8 mouse cellular contexts compared by ENCODE assay signal in the genomic region with DNA sequence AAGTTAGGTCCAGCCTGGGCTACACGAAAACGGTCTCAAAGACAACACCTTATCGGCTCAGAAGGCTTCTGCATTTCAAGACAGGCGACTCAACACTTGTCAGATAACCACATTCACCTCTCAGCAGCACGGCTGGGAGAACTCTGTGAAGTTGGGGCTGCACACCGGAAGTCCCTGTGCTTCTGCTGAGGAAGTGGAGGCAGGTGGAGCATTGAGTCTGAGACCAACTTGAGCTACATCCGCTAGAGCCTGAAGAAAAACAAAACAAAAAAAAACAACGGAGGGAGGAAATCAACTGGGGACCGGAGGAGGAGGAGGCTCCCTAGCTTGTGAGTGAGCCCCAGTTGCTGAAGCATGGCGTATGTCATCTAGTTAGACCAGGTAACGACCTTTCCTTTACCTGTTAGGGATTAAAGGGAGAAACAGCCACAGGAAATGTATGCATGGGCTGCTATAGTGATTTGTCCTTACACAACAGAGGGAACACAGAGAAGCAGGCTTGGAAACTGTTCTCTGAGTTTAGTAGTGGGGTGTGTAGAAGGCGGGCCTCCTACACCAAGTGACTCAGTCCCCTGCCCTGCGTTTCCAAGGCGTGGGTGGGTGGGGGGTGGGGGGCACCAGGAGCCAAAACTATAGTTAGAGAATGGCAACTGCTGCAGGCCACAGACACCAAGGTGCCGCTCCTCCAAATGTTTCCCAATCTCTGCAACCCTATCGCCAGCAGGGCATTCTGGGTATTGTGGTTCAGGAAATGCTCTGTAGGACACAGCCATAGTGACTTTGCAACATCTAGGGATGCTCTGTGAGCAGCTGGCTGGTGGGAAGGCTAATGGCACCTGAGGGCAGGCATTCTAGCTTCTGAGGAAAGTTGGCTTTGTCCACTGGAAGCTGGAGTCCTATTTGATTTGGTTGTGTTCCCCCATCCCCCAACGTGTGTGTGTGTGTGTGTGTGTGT. TPM values are rescaled to one million over a fixed set of nuclear protein-coding genes. Genes with fewer than 3 reads are reported as not detected.
DNase-seq lines count a peak whose midpoint lies in the region; ATAC-seq lines count a peak whose summit lies in the region.

A gene (plus strand): TSS at position 199 of the 955 bp plus-strand sequence.

- H3K4me2 ChIP-seq in forebrain, embryonic 14.5 days (ENCODE audit: low read length): no peak within 1 kb of the TSS
- H3K4me2 ChIP-seq in hindbrain, embryonic 11.5 days (replicated peaks; ENCODE audit: low read depth, low read length): no peak within 1 kb of the TSS
- no peak within 1 kb of the TSS for H3K4me2 ChIP-seq in limb, embryonic 13.5 days (replicated peaks)
- H3K4me2 ChIP-seq in neural tube, embryonic 12.5 days (replicated peaks): no peak within 1 kb of the TSS

- WGBS in forebrain, embryonic 14.5 days: 85% methylated on average over 17 of the region's 17 CpGs
- WGBS in hindbrain, embryonic 11.5 days: 84% methylated on average over 16 of the region's 17 CpGs
- 72% methylated on average over 17 of the region's 17 CpGs for WGBS in limb, embryonic 13.5 days
- 83% methylated on average over 17 of the region's 17 CpGs for WGBS in neural tube, embryonic 12.5 days

- H3K36me3 ChIP-seq in forebrain, embryonic 14.5 days (ENCODE audit: control insufficient read depth, insufficient read depth, low read length): no peaks in the 10 kb centered on the region
- no peaks in the 10 kb centered on the region for H3K36me3 ChIP-seq in hindbrain, embryonic 11.5 days (ENCODE audit: control insufficient read depth, insufficient read depth, low read length)
- no peaks in the 10 kb centered on the region for H3K36me3 ChIP-seq in limb, embryonic 13.5 days
- no peaks in the 10 kb centered on the region for H3K36me3 ChIP-seq in neural tube, embryonic 12.5 days

- H3K27ac ChIP-seq in forebrain, embryonic 14.5 days (ENCODE audit: low read depth, low read length): no peak within 1 kb of the TSS
- H3K27ac ChIP-seq in hindbrain, embryonic 11.5 days (ENCODE audit: low read depth, low read length): no peak within 1 kb of the TSS
- H3K27ac ChIP-seq in limb, embryonic 13.5 days: no peak within 1 kb of the TSS
- H3K27ac ChIP-seq in neural tube, embryonic 12.5 days: no peak within 1 kb of the TSS

- no peak within 1 kb of the TSS for H3K9ac ChIP-seq in forebrain, embryonic 14.5 days (ENCODE audit: low read length)
- H3K9ac ChIP-seq in hindbrain, embryonic 11.5 days (ENCODE audit: low read depth, low read length): no peak within 1 kb of the TSS
- H3K9ac ChIP-seq in limb, embryonic 13.5 days: no peak within 1 kb of the TSS
- no peak within 1 kb of the TSS for H3K9ac ChIP-seq in neural tube, embryonic 12.5 days

- no peak within 1 kb of the TSS for H3K4me3 ChIP-seq in forebrain, embryonic 14.5 days (ENCODE audit: low read depth, low read length)
- no peak within 1 kb of the TSS for H3K4me3 ChIP-seq in hindbrain, embryonic 11.5 days (ENCODE audit: low read depth, low read length)
- H3K4me3 ChIP-seq in limb, embryonic 13.5 days: no peak within 1 kb of the TSS
- H3K4me3 ChIP-seq in neural tube, embryonic 12.5 days: no peak within 1 kb of the TSS

- H3K4me1 ChIP-seq in forebrain, embryonic 14.5 days (ENCODE audit: control insufficient read depth, insufficient read depth, low read length): peaks cover under 1% of the 10 kb centered on the region; the same call in 1 of the 2 replicates
- no peaks in the 10 kb centered on the region for H3K4me1 ChIP-seq in hindbrain, embryonic 11.5 days (replicated peaks; ENCODE audit: control insufficient read depth, insufficient read depth, low read length)
- peaks cover 3% of the 10 kb centered on the region for H3K4me1 ChIP-seq in limb, embryonic 13.5 days
- peaks cover under 1% of the 10 kb centered on the region; the same call in 1 of the 2 replicates for H3K4me1 ChIP-seq in neural tube, embryonic 12.5 days

- no peaks in the 10 kb centered on the region for H3K9me3 ChIP-seq in forebrain, embryonic 14.5 days (replicated peaks; ENCODE audit: control insufficient read depth, low read length)
- H3K9me3 ChIP-seq in hindbrain, embryonic 11.5 days (ENCODE audit: control insufficient read depth, low read length): no peaks in the 10 kb centered on the region
- no peaks in the 10 kb centered on the region for H3K9me3 ChIP-seq in limb, embryonic 13.5 days
- H3K9me3 ChIP-seq in neural tube, embryonic 12.5 days: no peaks in the 10 kb centered on the region

- no peaks in the 10 kb centered on the region for H3K27me3 ChIP-seq in forebrain, embryonic 14.5 days (replicated peaks; ENCODE audit: control insufficient read depth, insufficient read depth, low read length)
- no peaks in the 10 kb centered on the region for H3K27me3 ChIP-seq in hindbrain, embryonic 11.5 days (ENCODE audit: control insufficient read depth, insufficient read depth, low read length)
- no peaks in the 10 kb centered on the region for H3K27me3 ChIP-seq in limb, embryonic 13.5 days
- no peaks in the 10 kb centered on the region for H3K27me3 ChIP-seq in neural tube, embryonic 12.5 days (replicated peaks)

- peak; percentile 90 for ATAC-seq in frontal cortex, adult (ENCODE audit: low TSS enrichment)
- no peak for ATAC-seq in forebrain, embryonic 14.5 days
- ATAC-seq in hindbrain, embryonic 11.5 days (ENCODE audit: low FRiP score): no peak
- ATAC-seq in limb, embryonic 13.5 days (ENCODE audit: low FRiP score, low read depth): no peak
- ATAC-seq in neural tube, embryonic 12.5 days (ENCODE audit: low FRiP score, low read depth): no peak

- DNase-seq in frontal cortex, postnatal 14 days (ENCODE audit: low spot score in 2 of 2): no peak
- DNase-seq in T-cell, adult 2 months (ENCODE audit: low spot score): peak; percentile 92
- DNase-seq in forebrain, embryonic 14.5 days (ENCODE audit: low spot score): no peak
- no peak for DNase-seq in hindbrain, embryonic 11.5 days (ENCODE audit: low spot score)
- no peak for DNase-seq in embryo, embryonic 9.5 days (ENCODE audit: extremely low spot score)

RNA-seq across cellular contexts. Expression of the gene that starts here (rescaled TPM):
- 410 and 433 TPM in 2 replicates for polyA plus RNA-seq in forebrain, embryonic 14.5 days (2014; fragmentation: Nextera tagmentation; extraction: Ambion mirVana)
- 619 and 688 TPM in 2 replicates for polyA plus RNA-seq in hindbrain, embryonic 11.5 days (2014; fragmentation: Nextera tagmentation; extraction: Ambion mirVana)
- polyA plus RNA-seq in limb, embryonic 13.5 days (2015; fragmentation: Nextera tagmentation; extraction: Ambion mirVana): 668 and 681 TPM in 2 replicates
- 463 and 469 TPM in 2 replicates for polyA plus RNA-seq in neural tube, embryonic 12.5 days (2016; fragmentation: Nextera tagmentation; extraction: Ambion mirVana)
